Mouse (Mus musculus): ENCODE data around the gene Slc22a23.
"Not testable (repeated sequence)": the region's sequence is repeated elsewhere in the genome, so short reads cannot be mapped to it uniquely, and the experiment has no call there.

The Slc22a23 gene

DNA sequence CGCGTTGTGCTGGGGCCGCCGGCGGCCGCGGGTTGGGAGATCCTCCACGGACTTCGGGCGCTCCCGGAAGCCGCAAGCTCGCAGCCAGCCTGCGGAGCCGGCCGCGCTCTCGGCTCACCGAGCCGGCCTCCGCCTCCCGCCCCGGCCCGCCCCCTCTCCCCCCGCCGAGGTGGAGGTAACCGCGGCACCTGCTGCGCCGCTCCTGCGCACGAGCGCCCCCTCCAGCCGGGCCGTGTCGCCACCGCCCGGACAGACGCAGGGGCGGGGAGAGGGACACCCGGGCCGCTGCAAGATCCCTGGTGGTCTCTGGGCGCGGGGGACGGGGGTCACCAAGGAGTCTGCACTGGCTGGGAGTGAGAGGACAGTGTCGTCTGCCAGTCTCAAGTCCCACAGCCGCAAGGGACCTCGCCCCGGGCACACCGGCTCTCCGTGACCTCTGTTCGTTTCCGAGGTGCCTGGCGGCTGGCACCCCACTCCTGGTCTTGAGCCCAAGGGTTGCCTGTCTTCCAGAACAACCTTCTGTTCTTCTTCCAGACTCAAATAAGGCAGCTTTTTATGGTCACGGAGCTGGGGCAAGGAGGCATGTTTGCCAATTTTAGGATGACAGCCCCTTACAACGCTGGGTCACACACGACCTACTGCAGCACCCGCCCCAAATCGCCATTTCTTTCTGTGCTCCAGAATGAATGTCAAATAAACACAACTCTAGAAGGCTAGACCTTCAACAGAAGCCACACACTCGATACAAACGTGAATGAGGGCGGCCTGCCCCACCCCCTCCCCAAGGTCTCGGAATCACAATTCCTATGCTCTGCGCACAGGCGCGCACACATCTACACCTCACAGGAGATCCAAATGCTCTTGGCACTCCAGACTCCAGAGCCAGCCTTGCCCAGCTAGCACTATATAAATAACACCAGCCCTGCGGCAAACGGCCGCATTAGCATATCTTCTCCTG lies at the start of gene Slc22a23:
Gene Slc22a23, minus strand, starts transcription at position 55 of the 958 bp plus-strand sequence.
- DNase-seq (ENCODE audit: low spot score in 2 of 2): peak; percentile 88 to 95

DNA sequence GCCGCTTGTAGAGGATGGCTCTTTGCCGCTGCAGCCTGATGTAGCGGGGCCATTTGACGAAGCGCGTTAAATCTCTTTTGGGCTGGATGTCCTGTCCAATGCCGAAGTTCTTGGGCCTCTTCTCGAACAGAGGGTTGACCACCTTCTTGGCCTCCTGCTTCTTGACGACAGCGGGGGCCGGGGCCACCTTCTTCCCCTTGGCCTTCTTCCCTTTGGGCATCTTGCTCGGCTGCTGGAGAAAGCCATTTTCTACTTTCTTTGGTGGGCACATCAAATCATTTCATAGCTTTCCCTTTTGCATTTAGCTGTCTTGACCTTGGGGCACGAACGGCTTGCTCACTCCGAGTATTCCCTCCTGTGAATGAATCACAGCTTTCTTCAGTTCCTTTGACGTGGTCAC lies 49.3 kb upstream of the Slc22a23 start:
- DNase-seq (ENCODE audit: low spot score in 2 of 2): not testable (repeated sequence)

DNA sequence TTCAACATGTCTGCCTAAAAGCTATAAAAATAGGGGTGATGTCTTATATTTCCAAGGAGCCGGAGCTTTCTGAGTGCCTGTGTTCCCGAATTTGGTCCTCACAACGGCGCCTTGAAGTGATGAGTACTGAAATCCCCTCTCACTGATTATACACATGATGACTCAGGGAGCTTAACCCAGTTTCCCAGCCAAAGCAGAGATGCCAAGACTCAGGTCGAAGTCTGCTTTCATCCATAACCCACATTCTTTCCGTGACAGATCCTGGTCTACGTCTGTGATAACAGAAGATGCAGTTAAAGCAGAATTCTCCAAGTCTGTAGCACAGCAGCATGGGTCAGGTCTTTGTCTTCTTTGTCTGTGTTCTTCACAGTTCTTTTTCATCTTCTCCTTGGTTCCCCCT lies 47.4 kb upstream of the Slc22a23 start:
- no peak for DNase-seq (ENCODE audit: low spot score in 2 of 2)

DNA sequence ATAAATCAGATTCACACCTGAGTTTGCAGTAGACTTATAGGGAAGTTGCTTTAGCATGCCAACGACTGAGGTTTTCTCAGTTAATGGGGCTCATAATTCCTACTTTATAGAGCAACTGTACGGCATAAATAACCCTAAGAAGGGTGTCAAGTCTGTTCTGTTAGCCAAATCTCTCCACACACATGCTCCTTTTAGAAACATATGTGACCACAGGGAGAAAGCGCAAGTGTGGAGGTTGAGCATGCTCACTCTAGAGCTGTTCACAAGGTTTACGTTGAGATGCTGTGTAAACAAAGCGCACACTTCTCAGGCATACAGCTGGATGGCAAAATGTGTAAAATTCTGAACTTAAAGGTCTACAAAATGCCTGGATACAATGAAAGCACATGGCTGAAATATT lies 43.2 kb upstream of the Slc22a23 start:
- no peak for DNase-seq (ENCODE audit: low spot score in 2 of 2)

DNA sequence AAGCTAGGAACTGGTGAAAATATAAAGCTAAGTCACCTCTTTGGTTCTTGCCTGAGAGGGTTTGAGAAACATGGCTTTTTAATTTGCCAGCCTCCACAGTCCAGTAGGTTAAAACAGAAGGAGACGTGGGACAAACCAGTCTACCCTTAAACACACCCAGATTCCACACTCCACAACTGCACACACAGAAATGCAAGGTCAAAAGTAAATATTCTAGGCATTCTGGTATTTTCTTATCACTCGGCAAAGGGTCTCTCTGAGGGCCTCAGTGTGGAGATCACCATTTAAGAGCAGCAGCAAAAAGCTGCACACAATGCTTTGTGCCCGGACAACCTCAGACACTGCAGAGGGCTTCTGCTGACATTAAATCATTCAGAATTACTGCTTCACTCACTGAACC lies 38.4 kb upstream of the Slc22a23 start:
- DNase-seq (ENCODE audit: low spot score in 2 of 2): no peak

DNA sequence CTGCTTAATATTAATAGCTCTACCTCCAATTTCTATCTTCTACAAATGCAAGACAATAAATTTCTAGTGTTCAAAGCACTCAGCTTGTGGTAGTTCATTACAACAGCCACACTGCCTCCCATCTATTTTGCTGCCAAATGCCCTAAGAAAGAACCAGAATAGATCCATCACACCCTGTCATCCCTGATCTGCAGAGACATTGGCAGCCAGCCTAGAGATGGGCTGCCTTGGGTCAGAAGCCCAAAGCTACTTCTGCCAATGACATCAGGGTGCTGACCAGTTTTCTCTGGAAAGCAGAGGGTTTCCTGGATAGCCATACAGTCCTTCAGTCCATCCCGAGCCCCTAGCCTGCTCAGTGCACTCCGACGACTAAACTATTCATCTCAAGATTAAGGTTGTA lies 33.9 kb upstream of the Slc22a23 start:
- DNase-seq (ENCODE audit: low spot score in 2 of 2): no peak

DNA sequence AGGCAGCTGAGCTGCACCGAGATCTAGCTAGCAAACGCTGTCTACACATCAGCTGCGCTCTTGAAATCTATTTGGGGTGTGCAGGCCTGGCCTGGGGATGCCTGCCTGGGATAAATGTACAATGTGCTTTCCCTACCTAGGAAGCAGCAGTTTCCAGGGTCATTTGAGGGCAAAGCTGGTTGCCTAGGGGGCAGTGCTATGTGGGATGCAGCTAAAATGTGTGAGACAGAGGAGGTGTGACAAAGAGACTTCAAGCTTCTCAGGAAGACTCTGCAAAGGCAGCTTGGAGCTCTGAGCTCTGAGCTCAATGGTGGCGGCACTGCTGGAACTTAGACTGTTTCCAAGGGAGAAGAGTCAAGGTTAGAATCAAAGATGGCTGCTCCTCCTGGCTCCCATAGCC lies 30.2 kb upstream of the Slc22a23 start:
- no peak for DNase-seq (ENCODE audit: low spot score in 2 of 2)

DNA sequence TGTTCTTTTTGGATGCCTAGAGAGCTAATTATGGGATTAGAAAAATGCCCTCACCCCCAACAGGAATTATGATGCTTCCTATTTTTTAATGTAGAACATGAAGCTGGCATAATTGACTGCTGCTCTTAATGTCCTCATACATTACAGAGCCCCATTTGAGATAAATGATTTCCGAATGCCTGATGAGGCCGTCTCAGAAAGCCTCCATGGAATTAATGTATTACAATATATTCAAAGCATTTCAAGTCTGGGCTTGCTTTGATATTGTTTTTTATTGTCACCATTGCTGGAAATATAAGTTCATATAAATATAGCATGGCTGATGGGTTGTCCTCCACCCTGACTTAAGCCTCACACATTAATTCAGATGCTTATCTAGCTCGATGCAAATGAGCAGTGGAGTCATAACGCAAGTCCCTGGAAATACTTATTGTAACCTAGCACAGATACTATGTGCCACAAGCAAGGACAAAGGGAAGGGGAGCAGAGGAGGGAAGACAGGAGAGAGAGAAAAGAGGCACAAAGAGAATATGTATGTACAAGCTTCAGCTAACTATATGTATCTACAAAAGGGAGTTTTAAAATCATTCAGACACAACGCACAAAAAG lies 28.0 kb upstream of the Slc22a23 start:
- no peak for DNase-seq (ENCODE audit: low spot score in 2 of 2)

DNA sequence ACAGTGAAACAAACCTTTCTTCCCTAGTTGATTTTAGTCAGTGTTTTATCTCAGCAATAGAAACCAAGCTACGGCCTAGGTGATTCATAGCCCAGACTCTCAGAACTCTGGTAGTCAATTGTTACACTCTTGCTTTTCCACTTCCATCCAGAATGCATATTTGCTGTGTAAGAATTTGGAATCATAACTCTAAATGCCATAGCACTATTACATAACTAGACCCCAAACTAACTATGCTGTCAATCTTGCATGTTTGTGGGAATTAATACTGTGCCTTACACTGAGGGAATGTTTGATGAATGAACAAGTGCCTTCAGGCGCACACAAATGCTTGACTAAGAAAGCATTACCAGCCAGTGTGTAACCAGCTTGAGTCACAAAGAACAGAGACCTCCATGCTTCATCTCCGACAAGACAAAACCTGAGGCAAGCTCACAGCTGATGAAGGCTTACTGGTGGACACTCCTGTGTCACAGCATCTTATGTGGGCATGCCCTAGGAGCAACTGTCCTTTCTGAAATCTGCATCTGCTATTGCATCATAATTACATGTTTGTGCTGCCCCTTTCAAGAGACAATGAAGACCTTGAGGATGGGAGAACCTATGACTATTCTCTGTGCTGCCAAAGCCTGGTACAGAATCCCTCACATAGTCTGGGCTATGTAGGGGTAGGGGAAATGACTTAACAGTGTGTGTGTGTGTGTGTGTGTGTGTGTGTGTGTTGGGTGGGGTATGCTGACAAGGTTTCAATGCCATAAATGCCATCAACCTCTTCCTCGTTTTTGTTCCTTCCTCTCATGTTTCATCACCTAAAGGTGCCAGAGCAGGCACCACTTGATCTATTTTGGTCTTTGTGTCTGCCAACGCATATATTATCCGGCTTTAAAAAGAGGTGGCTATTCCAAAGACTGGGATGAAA lies 27.2 kb upstream of the Slc22a23 start:
- DNase-seq (ENCODE audit: low spot score in 2 of 2): no peak

DNA sequence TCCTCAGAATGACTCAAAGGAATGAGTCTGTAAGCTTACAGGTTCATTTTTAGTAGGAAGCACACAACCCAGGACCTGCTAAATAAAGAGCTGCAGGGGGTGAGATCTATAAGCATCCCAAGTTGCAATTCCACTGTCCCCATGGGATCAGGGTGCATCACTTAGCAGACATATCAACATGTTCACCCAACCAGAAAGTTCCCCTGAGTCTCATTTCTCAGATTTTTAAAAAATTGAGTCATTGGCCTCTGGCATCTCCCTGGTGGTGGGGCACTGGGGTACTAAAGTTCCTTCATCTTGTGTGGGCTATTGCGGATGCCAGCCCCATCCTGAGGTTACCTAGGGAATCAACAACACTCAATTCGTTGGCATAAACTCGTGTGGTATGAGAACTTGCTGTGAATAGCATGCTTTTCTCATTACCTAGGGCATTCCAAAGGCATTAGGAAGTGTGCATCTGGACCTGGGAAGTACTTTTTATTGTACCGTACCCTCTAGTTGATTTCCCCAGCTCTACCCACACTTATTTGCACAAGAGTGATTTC lies 25.4 kb upstream of the Slc22a23 start:
- DNase-seq (ENCODE audit: low spot score in 2 of 2): no peak

DNA sequence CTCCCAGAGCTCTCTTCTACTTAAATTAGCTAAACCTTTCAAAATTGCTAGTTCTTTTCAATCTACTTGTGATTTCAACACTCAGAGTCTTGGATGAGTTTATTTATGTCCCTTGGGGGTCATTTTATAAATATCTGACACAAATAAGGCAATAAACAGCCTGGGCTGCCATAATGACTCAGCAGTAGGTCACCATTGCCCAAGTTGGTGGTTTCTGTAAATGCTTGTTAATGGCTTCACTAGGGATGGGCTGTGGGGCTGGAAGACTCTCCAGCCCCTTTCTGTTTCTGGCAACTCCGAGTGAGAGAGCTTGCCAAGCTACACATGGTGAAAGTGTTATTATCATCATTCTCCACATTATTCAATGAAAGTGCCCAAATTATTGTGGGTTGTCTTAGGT lies 20.2 kb upstream of the Slc22a23 start:
- no peak for DNase-seq (ENCODE audit: low spot score in 2 of 2)

DNA sequence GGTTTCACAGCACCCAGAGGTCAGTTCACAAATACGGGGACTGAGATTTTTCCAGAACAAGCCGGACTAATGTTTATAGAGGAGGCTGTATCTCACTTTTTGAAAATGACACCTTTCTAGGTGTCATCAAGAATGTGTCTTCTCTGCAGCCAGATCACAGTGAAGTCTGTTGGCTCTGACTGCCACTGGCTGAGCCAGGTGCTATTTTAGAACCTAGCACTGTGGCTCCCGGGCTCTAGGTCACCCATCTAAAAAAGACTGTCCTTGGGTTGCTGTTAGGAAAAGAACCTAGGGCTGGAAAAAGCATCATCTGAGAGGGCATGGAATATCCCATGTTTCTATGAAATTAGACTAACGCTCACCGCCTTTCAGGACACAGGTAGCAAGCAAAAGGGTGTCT lies 10.7 kb upstream of the Slc22a23 start:
- DNase-seq (ENCODE audit: low spot score in 2 of 2): no peak

DNA sequence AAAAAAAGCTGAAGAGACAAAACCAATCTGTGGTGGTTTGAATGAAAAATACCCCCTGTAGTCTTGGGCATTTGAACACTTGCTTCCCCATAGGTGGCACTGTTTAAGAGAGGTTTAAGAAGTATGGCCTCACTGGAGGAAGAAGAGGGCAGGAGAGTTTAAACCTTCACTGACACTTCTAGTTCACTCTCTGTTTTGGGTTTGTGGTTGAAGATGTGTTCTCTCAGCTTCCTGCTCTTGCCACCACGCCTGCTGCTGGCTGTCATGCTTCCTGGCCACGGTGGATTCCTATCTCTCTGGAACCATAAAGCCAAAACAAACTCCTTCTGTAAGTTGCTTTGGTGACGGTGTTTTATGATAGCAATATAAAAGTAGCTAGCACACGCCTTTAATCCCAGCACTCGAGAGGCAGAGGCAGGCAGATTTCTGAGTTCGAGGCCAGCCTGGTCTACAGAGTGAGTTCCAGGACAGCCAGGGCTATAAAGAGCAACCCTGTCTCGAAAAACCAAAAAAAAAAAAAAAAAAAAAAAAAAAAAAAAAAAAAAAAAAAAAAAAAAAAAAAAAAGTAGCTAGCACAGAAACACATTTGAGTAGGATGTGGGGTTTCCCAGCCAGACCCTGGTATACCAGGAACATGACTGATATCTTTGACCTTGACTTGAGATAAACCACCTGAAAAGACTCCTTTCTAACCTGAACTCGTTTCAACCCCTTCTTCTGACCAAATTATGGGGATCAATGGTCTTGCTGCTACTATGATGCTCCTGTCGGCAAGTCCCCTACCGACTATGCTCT lies 10.0 kb upstream of the Slc22a23 start:
- no peak for DNase-seq (ENCODE audit: low spot score in 2 of 2)

DNA sequence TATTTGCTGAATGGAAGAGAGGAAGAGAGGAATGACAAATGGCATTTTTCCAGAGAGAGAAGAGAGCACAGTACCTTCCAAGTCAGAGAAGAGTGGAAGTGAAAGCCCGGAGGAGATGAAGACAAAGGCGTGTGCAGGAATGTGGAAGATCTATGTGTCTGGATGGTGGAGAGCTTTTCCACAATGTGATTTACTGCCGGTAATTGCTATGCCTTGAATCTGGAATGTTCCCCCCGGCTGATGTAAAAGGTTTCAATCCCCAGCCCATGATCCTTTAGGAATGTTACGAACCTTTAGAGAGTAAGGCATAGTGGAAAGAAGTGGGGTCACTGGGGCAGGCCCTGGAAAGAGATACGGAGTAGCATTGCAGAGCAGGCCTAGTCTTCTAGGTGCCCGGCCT lies 8.3 kb upstream of the Slc22a23 start:
- DNase-seq (ENCODE audit: low spot score in 2 of 2): no peak

DNA sequence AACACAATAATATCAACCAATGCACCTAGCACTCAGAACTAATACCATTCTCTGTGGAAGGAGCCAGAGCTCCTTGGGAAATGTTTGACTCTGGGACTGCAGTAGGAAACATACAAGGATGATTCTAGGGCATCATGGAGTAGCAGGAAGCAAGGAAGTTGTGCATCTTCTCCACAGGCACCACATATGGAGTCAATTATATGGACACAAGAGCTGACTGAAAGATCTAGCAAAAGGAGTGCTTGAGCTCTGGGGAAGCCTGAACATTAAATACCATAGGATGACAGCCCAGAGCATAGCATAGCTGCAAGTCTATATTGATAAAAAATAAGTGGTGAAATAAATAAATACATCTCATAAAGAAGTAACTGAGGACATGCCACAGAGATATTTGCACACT lies 6.5 kb upstream of the Slc22a23 start:
- DNase-seq (ENCODE audit: low spot score in 2 of 2): no peak

DNA sequence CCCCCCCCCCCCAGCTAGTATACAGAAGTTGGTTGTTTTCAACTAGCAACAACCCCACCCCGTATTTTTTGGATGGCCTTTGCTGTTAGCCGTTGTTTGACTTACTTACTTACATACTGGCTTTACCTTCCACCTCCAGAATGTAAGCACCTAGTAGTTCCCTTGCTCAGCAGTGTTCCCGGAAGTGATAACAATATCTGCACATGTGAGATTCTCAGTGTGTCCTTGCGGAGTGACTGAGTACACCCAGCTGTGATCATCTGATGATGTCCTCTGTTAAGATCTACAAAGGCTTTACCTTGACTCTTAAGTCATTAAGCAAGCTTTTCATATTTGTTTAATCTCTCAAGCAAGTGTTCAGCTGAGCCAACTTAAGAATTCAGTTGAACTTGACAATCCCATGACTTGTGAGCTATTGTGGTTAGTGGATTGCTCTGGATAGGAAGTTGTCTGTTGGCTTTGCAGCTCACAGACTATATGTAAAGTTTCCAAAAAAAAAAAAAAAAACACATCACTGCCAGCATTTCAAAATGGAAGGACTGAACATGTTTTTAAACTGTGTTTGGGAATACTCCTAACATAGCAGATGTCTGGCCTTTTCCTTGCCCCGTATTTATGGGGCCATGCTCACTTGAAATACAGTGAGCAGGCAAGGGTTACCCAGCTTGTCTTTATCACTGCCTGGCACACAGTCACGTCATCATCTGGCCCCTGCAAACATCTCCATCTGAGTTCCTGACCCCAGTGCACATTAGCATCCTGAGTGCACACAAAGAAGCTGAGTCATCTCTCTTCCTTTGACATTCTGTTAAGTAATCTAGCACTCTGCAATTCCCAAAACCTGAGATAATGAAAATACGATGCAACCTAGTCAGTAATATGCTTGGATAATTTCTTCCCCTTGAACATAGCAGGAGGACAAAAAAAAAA lies 3.2 kb upstream of the Slc22a23 start:
- no peak for DNase-seq (ENCODE audit: low spot score in 2 of 2)

DNA sequence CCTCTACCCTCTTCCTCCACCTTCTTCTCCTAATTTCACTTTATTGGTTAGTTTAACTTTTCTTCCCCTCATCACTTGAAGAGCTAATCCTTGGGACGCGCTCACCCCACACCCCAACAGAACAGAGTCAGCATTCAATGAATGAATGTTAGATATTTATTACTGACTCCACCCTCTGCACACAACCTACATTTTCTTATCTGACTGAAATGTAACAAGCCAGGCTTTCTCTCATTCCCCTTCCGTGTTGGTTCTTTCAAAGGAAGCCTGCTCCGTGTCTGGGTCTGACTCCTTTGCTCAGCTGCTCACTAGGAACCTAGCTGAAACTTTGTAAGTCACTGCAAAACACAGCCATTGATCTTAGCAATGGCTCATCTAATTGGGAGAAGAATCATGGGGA lies 1.8 kb upstream of the Slc22a23 start:
- no peak for DNase-seq (ENCODE audit: low spot score in 2 of 2)

DNA sequence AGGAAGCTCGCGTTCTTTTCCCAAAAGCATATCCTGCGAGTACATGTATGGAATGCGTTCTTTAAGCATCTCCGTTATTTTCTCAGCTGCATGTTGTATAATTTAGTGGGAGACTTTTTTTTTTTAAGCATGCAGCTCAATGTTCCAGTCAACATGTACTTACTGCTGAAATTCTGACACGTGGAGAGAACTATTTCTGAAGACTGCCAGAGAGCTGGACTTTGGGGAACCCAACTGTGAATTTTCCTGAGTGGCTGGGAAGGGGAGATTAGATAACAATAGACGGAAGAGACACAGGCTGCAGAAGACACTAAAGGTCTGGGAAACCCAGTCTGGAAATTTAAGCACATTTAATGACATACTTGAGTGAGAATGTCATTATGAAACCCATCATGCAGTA lies 1.3 kb upstream of the Slc22a23 start:
- no peak for DNase-seq (ENCODE audit: low spot score in 2 of 2)

DNA sequence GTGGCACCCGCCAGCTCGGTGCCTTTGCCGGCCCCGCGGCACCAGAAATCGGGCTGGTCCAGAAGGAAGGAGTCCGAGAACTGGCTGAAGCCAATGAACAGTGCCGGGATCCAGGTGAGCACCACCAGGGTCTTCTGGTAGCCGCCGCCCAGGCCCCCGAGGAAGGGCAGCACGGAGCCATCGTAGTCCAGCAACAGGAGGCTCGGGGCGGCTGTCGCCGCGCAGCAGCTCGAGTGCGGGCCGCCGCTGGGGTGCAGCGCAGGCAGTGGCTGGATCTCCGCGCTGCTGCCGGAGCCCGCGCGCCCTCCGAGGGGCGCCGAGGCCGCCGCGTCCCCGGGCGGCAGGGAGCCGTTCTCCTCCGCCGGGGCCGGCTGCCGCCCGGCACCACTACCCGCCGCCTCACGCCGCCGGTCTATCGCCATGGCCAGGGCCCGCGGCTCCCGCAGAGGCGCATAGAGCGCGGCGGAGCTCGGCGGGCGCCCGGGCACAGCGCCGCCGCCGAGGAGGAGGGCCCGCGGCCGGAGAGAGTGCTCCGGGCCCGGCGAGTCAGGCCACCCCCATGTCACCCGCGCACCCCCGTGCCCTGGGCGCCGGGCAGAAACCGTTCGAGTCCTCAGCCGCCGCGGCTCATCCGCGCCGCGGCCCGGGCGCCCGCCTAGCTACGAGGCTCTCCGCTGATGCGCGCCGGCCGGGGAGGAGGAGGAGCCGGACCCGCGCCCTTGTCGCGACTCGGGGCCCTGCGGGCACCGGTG lies 430 bp downstream of the Slc22a23 start:
- peak; percentile 42 to 78 for DNase-seq (ENCODE audit: low spot score in 2 of 2)
